Mouse (Mus musculus): ENCODE results near the gene Hist1h2ae. TPM values are rescaled to one million over a fixed set of nuclear protein-coding genes. Genes with fewer than 3 reads are reported as not detected.
"Not testable (repeated sequence)": the region's sequence is repeated elsewhere in the genome, so short reads cannot be mapped to it uniquely, and the experiment has no call there.

Gene Hist1h2ae
- polyA plus RNA-seq, 1 experiment from 2014 or later = 139 TPM

- 90% methylated on average over 5 of the region's 5 CpGs for WGBS
- no peak overlapping the region for H3K9ac ChIP-seq
- no peak overlapping the region for H3K4me2 ChIP-seq
- H3K4me3 ChIP-seq = no peak overlapping the region
- H3K27me3 ChIP-seq = no peaks in the 10 kb centered on the region
- no peaks in the 10 kb centered on the region for H3K36me3 ChIP-seq (ENCODE audit: poor library complexity, severe bottlenecking)
- no peaks in the 10 kb centered on the region for H3K4me1 ChIP-seq
- H3K27ac ChIP-seq = no peak overlapping the region
- ATAC-seq = no peak
- H3K9me3 ChIP-seq (replicated peaks) = no peaks in the 10 kb centered on the region
Observed at GRCm38 (mm10) chr13:23593051-23593770, 22.2 kb upstream of the Hist1h2ae start.

- WGBS = 91% methylated on average over 7 of the region's 7 CpGs
- no peak for ATAC-seq
- Histone ChIP-seq H3K4me1 (no peaks in the 10 kb centered on the region), H3K27me3 (no peaks in the 10 kb centered on the region), H3K9ac (no peak overlapping the region), H3K27ac (no peak overlapping the region), H3K9me3 (replicated peaks) (no peaks in the 10 kb centered on the region), H3K36me3 (ENCODE audit: poor library complexity, severe bottlenecking) (no peaks in the 10 kb centered on the region), H3K4me2 (no peak overlapping the region), H3K4me3 (no peak overlapping the region)
Observed at GRCm38 (mm10) chr13:23592614-23593013, 21.6 kb upstream of the Hist1h2ae start.

DNA sequence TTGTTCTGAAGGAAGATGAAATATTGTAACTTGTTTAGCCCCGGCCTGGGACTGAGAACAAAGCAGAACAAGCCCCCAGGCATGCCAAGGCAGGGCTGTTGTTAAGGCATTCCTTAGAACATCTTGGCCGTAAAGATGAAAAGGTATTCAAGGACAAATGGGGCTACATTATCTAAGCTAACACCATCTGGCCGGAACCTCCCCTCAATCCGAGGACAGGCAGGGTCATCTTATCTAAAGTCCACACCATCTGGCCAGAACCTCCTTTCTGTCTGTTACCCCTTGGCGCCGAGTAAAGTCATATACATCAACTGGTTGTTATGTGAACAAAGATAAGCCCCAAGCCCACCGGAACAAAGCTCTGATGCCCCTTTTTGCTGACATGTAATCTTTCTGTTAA lies 20.9 kb upstream of the Hist1h2ae start:
- not testable (repeated sequence) for H3K4me2 ChIP-seq; H3K9me3 ChIP-seq (replicated peaks); H3K9ac ChIP-seq; H3K4me1 ChIP-seq; H3K4me3 ChIP-seq; H3K27ac ChIP-seq; H3K36me3 ChIP-seq (ENCODE audit: poor library complexity, severe bottlenecking); H3K27me3 ChIP-seq; ATAC-seq
- 95% methylated on average over 7 of the region's 7 CpGs for WGBS

GRCm38 (mm10) chr13:23591206-23591605 lies 20.2 kb upstream of the Hist1h2ae start:
- ATAC-seq = no peak
- WGBS = 96% methylated on average over 7 of the region's 7 CpGs
- H3K4me2 ChIP-seq = no peak overlapping the region
- no peaks in the 10 kb centered on the region for H3K36me3 ChIP-seq (ENCODE audit: poor library complexity, severe bottlenecking)
- no peak overlapping the region for H3K4me3 ChIP-seq
- H3K9ac ChIP-seq = no peak overlapping the region
- H3K9me3 ChIP-seq (replicated peaks) = no peaks in the 10 kb centered on the region
- no peaks in the 10 kb centered on the region for H3K27me3 ChIP-seq
- no peak overlapping the region for H3K27ac ChIP-seq
- H3K4me1 ChIP-seq = peaks cover 9% of the 10 kb centered on the region; the same call in 1 of the 2 replicates

DNA sequence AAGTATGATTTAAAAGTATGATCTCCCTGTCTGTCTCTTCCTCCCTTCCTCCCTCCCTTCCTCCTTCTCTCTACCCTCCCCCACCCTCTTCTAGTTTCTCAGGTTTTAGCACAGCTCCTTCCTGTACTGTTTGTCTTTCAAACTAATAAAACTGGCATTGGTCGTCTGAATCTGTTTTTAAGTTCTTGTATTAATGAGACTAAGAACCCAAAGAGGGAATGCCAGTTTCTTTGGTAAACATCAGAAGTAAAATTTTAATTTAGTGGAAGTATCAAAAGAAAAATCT lies 15.9 kb upstream of the Hist1h2ae start:
- ATAC-seq = no peak
- Histone ChIP-seq H3K4me1 (peaks cover 39% of the 10 kb centered on the region), H3K27me3 (no peaks in the 10 kb centered on the region), H3K4me3 (peak overlapping the region; percentile 50), H3K9ac (peak overlapping the region; percentile 64), H3K27ac (peak overlapping the region; percentile 93), H3K4me2 (peak overlapping the region; percentile 76), H3K9me3 (replicated peaks) (no peaks in the 10 kb centered on the region), H3K36me3 (ENCODE audit: poor library complexity, severe bottlenecking) (no peaks in the 10 kb centered on the region)
- 4% methylated on average over 1 of the region's 1 CpGs for WGBS

GRCm38 (mm10) chr13:23586099-23586939 lies 15.3 kb upstream of the Hist1h2ae start:
- Histone ChIP-seq H3K4me2 (peak overlapping the region; percentile 76), H3K27ac (peak overlapping the region; percentile 93), H3K36me3 (ENCODE audit: poor library complexity, severe bottlenecking) (no peaks in the 10 kb centered on the region), H3K9me3 (replicated peaks) (no peaks in the 10 kb centered on the region), H3K4me1 (peaks cover 40% of the 10 kb centered on the region), H3K27me3 (no peaks in the 10 kb centered on the region), H3K4me3 (peak overlapping the region; percentile 50), H3K9ac (peak overlapping the region; percentile 64)
- no peak for ATAC-seq
- WGBS = under 1% methylated on average over 22 of the region's 22 CpGs

DNA sequence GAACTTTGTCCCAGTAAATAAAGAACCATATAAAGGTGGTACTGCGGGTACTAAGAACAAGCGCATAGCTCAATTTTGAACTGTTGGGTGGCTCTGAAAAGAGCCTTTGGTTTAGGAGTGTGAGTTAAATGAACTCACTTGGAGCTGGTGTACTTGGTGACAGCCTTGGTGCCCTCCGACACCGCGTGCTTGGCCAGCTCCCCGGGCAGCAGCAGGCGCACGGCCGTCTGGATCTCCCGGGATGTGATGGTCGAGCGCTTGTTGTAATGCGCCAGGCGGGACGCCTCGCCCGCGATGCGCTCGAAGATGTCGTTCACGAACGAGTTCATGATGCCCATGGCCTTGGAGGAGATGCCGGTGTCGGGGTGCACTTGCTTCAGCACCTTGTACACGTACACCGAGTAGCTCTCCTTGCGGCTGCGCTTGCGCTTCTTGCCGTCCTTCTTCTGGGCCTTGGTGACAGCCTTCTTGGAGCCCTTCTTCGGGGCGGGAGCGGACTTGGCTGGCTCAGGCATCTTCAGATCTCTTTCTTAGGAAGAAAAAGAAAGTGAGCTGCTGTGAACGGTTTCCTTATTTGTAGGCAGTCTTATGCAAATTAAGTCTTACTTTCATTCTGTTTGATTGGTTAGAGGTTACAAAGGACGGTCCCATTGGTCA lies 14.6 kb upstream of the Hist1h2ae start:
- H3K36me3 ChIP-seq (ENCODE audit: poor library complexity, severe bottlenecking); H3K27me3 ChIP-seq; H3K9me3 ChIP-seq (replicated peaks): not testable (repeated sequence)
- WGBS = 0% methylated on average over 34 of the region's 36 CpGs
- peaks cover 40% of the 10 kb centered on the region for H3K4me1 ChIP-seq
- H3K4me2 ChIP-seq = peak overlapping the region; percentile 76
- peak; percentile 90 for ATAC-seq
- H3K4me3 ChIP-seq = peak overlapping the region; percentile 50
- peak overlapping the region; percentile 99 for H3K27ac ChIP-seq
- H3K9ac ChIP-seq = peak overlapping the region; percentile 85

DNA sequence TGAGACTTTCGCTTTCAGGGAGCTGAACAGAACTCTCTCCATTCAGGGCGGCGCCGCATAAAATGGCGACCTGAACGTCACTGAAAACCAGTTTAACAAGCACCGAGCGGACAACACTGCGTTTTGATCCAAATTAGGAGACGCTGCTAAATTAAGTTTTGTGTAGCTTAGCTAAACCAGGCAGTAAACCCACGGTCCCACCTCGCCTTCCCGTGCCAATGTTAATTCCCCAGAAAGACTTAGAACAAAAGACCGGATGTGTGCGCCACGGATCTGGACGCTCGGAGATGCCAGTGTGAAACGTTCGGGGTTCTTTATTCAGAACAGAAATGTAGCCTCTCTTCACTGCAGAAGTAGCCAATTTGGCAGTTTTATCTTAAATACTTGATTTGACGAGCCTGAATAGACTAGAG lies 14.0 kb upstream of the Hist1h2ae start:
- Histone ChIP-seq H3K36me3 (ENCODE audit: poor library complexity, severe bottlenecking) (no peaks in the 10 kb centered on the region), H3K27ac (peak overlapping the region; percentile 99), H3K9me3 (replicated peaks) (no peaks in the 10 kb centered on the region), H3K4me1 (peaks cover 40% of the 10 kb centered on the region), H3K27me3 (no peaks in the 10 kb centered on the region), H3K9ac (peak overlapping the region; percentile 85), H3K4me2 (peak overlapping the region; percentile 76), H3K4me3 (peak overlapping the region; percentile 50)
- whole genome bisulfite sequencing = under 1% methylated on average over 21 of the region's 21 CpGs
- 0 out of 2 replicates have a peak, but pooled peaks have one; percentile 11 for ATAC-seq

GRCm38 (mm10) chr13:23584331-23584730 lies 13.3 kb upstream of the Hist1h2ae start:
- Histone ChIP-seq H3K36me3 (ENCODE audit: poor library complexity, severe bottlenecking) (no peaks in the 10 kb centered on the region), H3K27me3 (no peaks in the 10 kb centered on the region), H3K4me3 (peak overlapping the region; percentile 50), H3K9me3 (replicated peaks) (no peaks in the 10 kb centered on the region), H3K4me1 (peaks cover 40% of the 10 kb centered on the region), H3K27ac (peak overlapping the region; percentile 99), H3K9ac (peak overlapping the region; percentile 85), H3K4me2 (peak overlapping the region; percentile 76)
- no peak for ATAC-seq

DNA sequence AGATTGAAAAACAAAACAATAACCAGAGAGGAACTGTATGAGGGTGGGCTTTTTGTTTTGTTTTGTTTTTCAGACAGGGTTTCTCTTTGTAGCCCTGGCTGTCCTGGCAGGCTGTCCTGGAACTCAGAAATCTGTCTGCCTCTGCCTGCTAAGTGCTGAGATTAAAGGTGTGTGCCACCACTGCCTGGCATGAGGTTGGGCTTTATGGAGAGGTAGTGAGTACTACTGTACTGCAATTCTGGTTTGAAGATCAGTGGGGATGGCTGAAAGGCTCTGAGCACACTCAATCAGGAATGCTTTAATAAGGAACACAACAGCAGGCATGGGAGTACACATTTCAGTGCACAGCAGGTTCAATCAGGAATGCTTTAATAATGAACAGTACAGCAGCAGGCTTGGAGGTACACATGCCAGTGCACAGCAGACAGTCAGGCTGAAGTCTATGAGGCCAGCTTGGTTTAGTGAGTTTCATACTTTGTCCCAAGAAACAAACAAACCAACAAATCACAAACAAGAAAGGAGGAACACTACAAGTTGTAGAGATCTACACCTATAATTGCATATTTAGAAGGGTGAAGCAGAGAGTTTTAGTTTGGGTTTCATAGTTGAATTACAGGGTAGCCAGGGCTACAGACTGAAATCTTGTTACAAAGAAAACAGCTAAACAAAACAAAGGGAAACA lies 12.5 kb upstream of the Hist1h2ae start:
- Histone ChIP-seq H3K9me3 (replicated peaks) (no peaks in the 10 kb centered on the region), H3K27ac (peak overlapping the region; percentile 99), H3K9ac (peak overlapping the region; percentile 31; the same call in 1 of the 2 replicates), H3K36me3 (ENCODE audit: poor library complexity, severe bottlenecking) (no peaks in the 10 kb centered on the region), H3K27me3 (no peaks in the 10 kb centered on the region), H3K4me3 (no peak overlapping the region), H3K4me1 (peaks cover 40% of the 10 kb centered on the region), H3K4me2 (peak overlapping the region; percentile 89)
- ATAC-seq = no peak

- peak overlapping the region; percentile 54 for H3K4me3 ChIP-seq
- no peaks in the 10 kb centered on the region for H3K36me3 ChIP-seq (ENCODE audit: poor library complexity, severe bottlenecking)
- 4% methylated on average over 6 of the region's 6 CpGs for WGBS
- no peaks in the 10 kb centered on the region for H3K9me3 ChIP-seq (replicated peaks)
- no peaks in the 10 kb centered on the region for H3K27me3 ChIP-seq
- peak overlapping the region; percentile 99 for H3K27ac ChIP-seq
- peak overlapping the region; percentile 86 for H3K9ac ChIP-seq
- no peak for ATAC-seq
- peak overlapping the region; percentile 89 for H3K4me2 ChIP-seq
- H3K4me1 ChIP-seq = peaks cover 41% of the 10 kb centered on the region
Observed at GRCm38 (mm10) chr13:23582219-23583056, 11.4 kb upstream of the Hist1h2ae start.

Data from forebrain, embryonic 13.5 days (tissue).